Mouse (Mus musculus) ovary, adult 18-20 months (tissue): ENCODE measurements around the gene Grin2d.
"Not testable (repeated sequence)": the region's sequence is repeated elsewhere in the genome, so short reads cannot be mapped to it uniquely, and the experiment has no call there.

Experiments used
- DNase-seq: peaks from one replicate; pipeline ENCODE4 v3.0.0; 2022; ENCODE audit warnings: low spot score, mixed read lengths

Grin2d gene

GRCm38 (mm10) chr7:45878278-45878677 is at the start of gene Grin2d:
TSS of gene Grin2d (minus strand) at chr7:45878378.
- DNase-seq = not testable (repeated sequence)

- no peak for DNase-seq
Measured at GRCm38 (mm10) chr7:45924429-45924816, 46.2 kb upstream of the Grin2d start.

- DNase-seq = peak; percentile 78
Measured at GRCm38 (mm10) chr7:45923762-45924428, 45.7 kb upstream of the Grin2d start, which contains the start of gene Ccdc114. TSS of gene Ccdc114 (plus strand) at chr7:45924072.

- peak; percentile 95 for DNase-seq
Measured at GRCm38 (mm10) chr7:45922928-45923761, 45.0 kb upstream of the Grin2d start.

GRCm38 (mm10) chr7:45921950-45922600 is 43.9 kb upstream of the Grin2d start:
- no peak for DNase-seq

GRCm38 (mm10) chr7:45921242-45921621 is 43.1 kb upstream of the Grin2d start, which contains the start of gene Emp3:
TSS of gene Emp3 (minus strand) at chr7:45921404.
- peak; percentile 61 for DNase-seq

- DNase-seq = peak; percentile 68
Measured at GRCm38 (mm10) chr7:45920583-45921241, 42.5 kb upstream of the Grin2d start.

- no peak for DNase-seq
Measured at GRCm38 (mm10) chr7:45919761-45920160, 41.6 kb upstream of the Grin2d start.

- DNase-seq = no peak
Measured at GRCm38 (mm10) chr7:45919083-45919671, 41.0 kb upstream of the Grin2d start.

- DNase-seq = no peak
Measured at GRCm38 (mm10) chr7:45917926-45918325, 39.7 kb upstream of the Grin2d start.

- no peak for DNase-seq
Measured at GRCm38 (mm10) chr7:45917004-45917704, 39.0 kb upstream of the Grin2d start.

GRCm38 (mm10) chr7:45916056-45917003 is 38.2 kb upstream of the Grin2d start:
- DNase-seq = peak; percentile 92

GRCm38 (mm10) chr7:45915011-45915410 is 36.8 kb upstream of the Grin2d start:
- no peak for DNase-seq

- no peak for DNase-seq
Measured at GRCm38 (mm10) chr7:45914067-45914466, 35.9 kb upstream of the Grin2d start.

- no peak for DNase-seq
Measured at GRCm38 (mm10) chr7:45909145-45909544, 31.0 kb upstream of the Grin2d start.

GRCm38 (mm10) chr7:45908384-45908783 is 30.2 kb upstream of the Grin2d start:
- no peak for DNase-seq

GRCm38 (mm10) chr7:45906622-45907021 is 28.4 kb upstream of the Grin2d start:
- no peak for DNase-seq

GRCm38 (mm10) chr7:45902481-45903002 is 24.4 kb upstream of the Grin2d start:
- no peak for DNase-seq

- no peak for DNase-seq
Measured at GRCm38 (mm10) chr7:45901562-45901961, 23.4 kb upstream of the Grin2d start.

- DNase-seq = not testable (repeated sequence)
Measured at GRCm38 (mm10) chr7:45898125-45898524, 19.9 kb upstream of the Grin2d start.
